Mouse (Mus musculus) adipocyte (in vitro differentiated cells): Measurements from ENCODE around the gene Gm3646.

Source experiments
- DNase-seq: peaks from one replicate; pipeline ENCODE4 v3.0.0-alpha.2; 2016; ENCODE audit warnings: low spot score

The Gm3646 gene

DNA sequence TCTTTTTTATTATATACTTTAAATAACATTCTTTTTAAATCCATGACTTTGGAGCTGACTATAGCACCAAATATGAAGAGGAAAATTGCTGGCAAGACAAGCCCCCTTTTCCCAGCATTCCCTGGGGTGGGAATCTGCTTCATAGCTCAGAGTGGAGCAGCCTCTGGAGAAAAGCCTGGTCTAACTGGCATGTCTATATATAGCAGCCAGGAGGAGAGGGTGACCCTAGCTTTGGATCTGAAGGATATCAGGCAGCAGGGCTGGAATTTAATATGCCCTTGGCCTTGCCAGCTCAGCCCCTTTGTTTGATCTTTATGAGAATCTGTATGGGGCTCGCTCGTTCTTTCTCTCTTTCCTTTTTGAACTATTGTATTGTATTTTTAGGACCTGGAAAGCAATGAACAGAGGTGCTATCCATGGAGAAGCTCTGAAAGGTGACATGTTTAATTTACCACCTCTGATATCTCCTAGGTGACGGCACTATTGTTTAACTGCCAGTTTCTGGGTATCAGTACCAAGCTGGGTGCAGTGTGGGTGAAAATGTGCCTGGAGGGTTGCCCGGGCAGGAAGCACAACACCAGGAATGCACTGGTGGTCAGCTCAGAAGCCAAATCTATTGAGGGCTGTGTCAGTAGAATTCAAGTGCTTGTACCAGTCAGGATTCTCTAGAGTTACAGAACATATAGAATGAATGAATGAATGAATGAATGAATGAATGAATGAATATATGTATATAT is at the start of gene Gm3646:
Gene Gm3646 (minus strand): TSS at position 90 of the 737 bp plus-strand sequence.
- DNase-seq, result no peak

GRCm38 (mm10) chr1:39847066-39847465 is 41.9 kb upstream of the Gm3646 start:
- no peak for DNase-seq

DNA sequence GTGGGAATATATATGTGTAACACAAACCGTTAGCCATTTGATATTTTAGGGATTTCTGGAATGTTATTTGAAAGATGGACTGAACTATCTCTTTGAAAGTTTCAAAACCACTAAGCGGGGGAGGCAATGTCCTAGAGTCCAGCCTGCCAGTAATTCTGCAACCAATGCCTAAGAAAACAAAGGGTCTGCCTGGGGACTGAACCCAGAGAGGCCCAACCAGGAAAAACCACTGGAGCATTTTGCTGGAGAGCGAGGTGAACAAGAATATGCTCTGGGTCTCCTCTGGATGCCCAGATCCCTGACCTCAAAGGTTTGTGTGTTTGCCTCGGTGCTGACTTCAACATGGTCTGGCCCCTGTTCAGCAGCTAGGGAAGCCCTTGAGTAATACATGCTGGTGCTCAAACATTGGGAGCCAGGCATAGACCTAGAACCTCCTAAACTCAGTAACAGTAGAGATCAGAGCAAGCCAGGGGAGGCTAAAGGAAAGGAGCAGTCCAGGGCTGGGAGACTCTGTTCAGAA is 41.0 kb upstream of the Gm3646 start:
- peak; percentile 28 for DNase-seq

DNA sequence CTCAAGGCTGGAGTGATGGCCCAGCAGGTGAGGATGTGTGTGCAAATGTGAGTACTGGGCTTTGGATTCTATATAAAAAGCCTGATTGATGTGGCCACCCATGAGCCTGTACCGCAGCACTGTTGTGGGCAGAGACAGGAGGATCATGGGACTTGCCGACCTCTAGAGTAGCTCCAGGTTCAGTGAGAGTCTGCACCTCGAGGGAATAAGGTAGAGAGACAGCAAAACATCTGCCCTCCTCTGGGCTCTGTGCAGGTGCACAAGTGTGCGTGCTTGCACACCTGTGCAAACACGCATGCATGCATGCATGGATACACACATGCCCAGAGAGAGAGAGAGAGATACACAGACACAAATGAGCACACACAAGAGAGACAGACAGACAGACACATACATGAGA is 38.2 kb upstream of the Gm3646 start:
- DNase-seq, result no peak

- no peak for DNase-seq
Measured at GRCm38 (mm10) chr1:39842218-39843007, 37.3 kb upstream of the Gm3646 start.

GRCm38 (mm10) chr1:39840856-39841255 is 35.7 kb upstream of the Gm3646 start:
- no peak for DNase-seq

- no peak for DNase-seq
Measured at GRCm38 (mm10) chr1:39839838-39840237, 34.7 kb upstream of the Gm3646 start.

GRCm38 (mm10) chr1:39839217-39839616 is 34.1 kb upstream of the Gm3646 start:
- DNase-seq, result no peak

DNA sequence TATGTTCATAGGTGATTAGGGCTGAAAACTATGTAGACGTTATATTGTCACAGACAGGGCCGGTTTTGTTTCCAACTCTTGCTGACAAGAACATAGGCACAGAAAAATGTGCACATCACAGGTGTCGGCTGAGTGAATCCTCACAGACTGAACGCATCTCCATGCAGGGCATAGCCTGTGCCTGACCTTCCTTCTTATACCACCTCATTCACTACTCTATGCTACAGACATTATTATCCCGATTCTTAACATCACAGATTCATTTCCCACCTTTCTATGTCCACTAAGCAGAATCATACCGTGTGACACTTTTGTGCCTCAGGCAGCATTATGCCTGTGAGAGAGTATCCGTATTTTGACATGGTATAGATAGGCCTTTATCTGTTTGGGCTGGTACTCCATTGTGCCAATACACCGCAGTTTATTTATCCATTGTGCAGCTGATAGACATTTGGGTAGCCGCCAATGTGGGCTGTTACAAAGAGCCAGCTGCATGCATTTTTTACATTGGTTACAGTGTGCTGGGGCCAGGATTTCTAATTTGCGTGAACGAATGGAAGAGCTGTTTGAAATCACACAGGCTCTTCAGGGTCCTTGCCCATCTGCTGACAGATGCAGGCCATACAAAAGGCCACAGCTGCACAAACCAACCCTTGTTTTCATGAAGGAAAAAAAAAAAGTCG is 33.5 kb upstream of the Gm3646 start:
- DNase-seq, result no peak

- peak; percentile 55 for DNase-seq
Measured at GRCm38 (mm10) chr1:39831594-39832039, 26.5 kb upstream of the Gm3646 start.

GRCm38 (mm10) chr1:39830786-39831593 is 25.9 kb upstream of the Gm3646 start:
- peak; percentile 15 for DNase-seq

GRCm38 (mm10) chr1:39824902-39825301 is 19.8 kb upstream of the Gm3646 start:
- no peak for DNase-seq

DNA sequence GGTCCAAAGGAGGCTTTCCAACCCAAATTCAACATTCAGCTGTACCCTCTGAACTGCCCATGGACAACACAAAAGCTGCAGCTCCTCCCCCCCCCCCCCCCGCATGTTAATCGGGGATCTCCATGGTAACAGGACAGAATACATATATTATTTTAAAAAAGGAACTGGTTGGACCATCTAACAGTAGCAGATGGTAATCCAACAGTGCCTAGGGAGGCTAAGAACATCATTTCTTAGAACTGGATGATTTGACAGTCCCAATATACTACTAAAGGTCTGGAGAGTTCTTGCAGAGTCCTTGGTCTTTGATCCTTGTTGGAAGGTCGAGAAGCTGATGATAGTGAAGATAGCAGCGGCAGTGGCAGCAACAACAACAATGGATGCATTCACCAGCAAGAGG is 19.1 kb upstream of the Gm3646 start:
- DNase-seq, result no peak

- DNase-seq, result no peak
Measured at GRCm38 (mm10) chr1:39819596-39819995, 14.5 kb upstream of the Gm3646 start.

DNA sequence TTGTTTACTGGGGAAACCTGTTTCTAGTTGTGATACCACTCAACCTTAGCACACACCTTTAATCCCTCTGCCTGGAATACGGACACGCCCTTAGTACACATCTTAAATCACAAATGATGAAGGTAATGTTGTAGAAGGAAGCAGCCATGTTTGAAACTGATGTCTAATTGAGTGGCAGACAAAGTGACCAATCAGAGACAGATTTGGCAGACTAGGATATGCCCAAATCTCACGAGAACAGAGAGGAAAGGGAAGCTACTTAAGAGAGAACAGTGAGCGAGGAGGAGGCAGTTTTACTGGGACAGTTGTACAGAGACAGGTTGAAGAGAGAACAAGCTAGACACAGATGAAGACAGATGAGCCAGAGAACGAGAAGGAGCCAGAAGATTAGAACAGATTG is 10.6 kb upstream of the Gm3646 start:
- DNase-seq, result peak; percentile 37

DNA sequence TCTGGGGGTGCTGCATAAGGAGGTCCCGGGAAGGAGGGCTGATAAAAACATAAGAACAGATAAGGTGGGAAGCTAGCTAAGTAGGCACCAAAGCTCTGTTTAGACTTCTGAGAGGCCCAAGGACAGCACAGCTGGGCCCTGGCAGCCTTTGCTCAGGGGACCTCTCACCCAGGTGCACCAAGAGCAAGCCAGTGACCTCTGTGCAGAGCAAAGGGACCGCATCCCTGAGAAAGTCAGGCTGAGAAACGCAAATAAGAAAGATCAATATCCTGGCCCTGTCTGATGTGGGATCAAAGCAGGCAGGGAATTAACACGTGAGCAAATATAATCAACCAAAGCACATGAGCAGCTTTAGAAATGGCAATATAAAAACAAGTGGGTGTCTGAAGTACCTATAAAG is 7.9 kb upstream of the Gm3646 start:
- no peak for DNase-seq

GRCm38 (mm10) chr1:39804789-39805188 is 343 bp downstream of the Gm3646 start:
- DNase-seq, result no peak

GRCm38 (mm10) chr1:39802946-39803345 is 2.2 kb downstream of the Gm3646 start:
- no peak for DNase-seq

DNA sequence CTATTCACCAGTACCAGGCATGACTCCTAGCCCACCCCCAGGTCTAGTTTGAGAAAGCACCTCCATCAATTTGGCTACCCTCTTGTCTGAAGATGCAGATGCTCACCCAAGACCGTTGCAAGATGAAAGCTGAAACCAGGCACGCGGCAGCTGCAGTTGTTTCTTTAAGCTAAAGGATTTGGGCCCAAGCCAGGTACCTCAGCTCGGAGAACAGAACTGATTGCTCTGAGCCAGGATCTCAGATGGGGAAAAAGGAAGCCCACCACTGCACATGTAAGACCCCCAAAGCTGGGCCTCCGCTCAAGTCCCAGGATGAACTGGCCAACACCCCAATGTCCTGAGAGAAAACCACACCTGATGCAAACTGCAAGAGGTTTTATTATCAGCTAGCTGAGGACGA is 7.6 kb downstream of the Gm3646 start:
- DNase-seq, result no peak

- DNase-seq, result peak; percentile 66
Measured at GRCm38 (mm10) chr1:39796765-39797164, 8.4 kb downstream of the Gm3646 start.

DNA sequence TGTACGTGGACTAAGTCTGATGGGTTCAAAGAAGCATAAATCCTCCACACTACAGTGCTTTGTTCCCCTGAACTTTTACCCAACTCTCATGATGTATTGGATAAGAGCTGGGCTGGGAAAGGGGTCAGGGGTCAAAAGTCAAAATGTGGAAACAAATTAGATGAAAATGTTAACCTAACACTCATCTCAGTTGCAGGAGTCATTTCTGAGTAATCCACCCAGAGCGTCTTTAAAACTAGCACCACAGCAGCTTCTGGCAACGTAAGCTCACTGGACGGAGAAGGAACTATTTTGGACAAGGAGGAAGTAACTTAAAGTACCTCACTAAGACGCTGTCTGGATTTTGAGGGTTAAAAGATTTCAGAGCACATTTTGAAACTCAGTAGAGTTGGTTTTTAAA is 20.5 kb downstream of the Gm3646 start:
- peak; percentile 53 for DNase-seq

DNA sequence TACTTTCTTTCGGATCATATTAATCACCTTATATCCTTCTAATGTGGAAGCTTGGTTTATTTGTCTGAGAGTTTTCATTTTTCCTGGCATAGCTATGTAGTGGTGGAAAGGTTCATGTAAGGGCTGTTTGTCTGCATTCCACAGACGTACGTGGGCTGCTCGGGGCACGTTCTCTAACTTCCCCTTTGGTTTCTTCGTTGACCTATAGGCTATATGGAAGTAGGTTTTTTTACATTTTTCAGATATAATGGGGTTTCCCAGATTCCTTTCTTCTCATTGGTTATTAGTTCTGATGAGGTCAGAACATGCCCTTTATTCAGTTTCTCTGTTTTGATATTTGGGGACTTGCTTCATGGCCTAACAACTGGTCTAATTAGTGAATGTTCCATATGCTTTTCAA is 23.3 kb downstream of the Gm3646 start:
- DNase-seq, result no peak
